Mouse (Mus musculus) heart, adult 2 months (tissue): ENCODE results near the gene Btc. TPM values are rescaled to one million over a fixed set of nuclear protein-coding genes. Genes with fewer than 3 reads are reported as not detected.

ENCODE experiments used
- DNase-seq, 2 experiments: peaks; one replicate each; pipeline ENCODE4 v3.0.0; 2021
- H3K27ac ChIP-seq: fragments of 200-600 bp; 2 replicates; pipeline ENCODE4 v1.8.1; 2022
- H3K27me3 ChIP-seq: fragments of 200-500 bp; 2 replicates; pipeline ENCODE4 v1.6.1; 2012; ENCODE audit warnings: mild to moderate bottlenecking, low read length, inconsistent platforms, mixed read lengths; ENCODE audit not compliant: control insufficient read depth, insufficient read depth
- H3K36me3 ChIP-seq: fragments of 200-500 bp; 2 replicates; pipeline ENCODE4 v1.6.1; 2012; ENCODE audit warnings: low read length, inconsistent platforms; ENCODE audit not compliant: control insufficient read depth, insufficient read depth
- H3K4me1 ChIP-seq: fragments of 200-500 bp; 2 replicates; pipeline ENCODE4 v1.6.1; 2011; ENCODE audit warnings: low read length; ENCODE audit not compliant: control insufficient read depth, insufficient read depth
- H3K4me3 ChIP-seq: fragments of 200-600 bp; 2 replicates; pipeline ENCODE4 v1.8.1; 2022
- H3K79me2 ChIP-seq: fragments of 200-500 bp; replicated peaks from 2 replicates; pipeline ENCODE4 v1.6.1; 2012; ENCODE audit warnings: mild to moderate bottlenecking, inconsistent platforms, low read length, moderate library complexity, mixed read lengths; ENCODE audit not compliant: control insufficient read depth, insufficient read depth
- H3K9ac ChIP-seq: fragments of 200-500 bp; 2 replicates; pipeline ENCODE4 v1.6.1; 2012; ENCODE audit warnings: low read depth, mild to moderate bottlenecking, control low read depth, inconsistent platforms, low read length, mixed read lengths
- CTCF ChIP-seq: fragments of 200-600 bp; IDR thresholded peaks from 2 replicates; pipeline ENCODE4 v1.8.1; 2022; ENCODE audit warnings: antibody characterized with exemption, mild to moderate bottlenecking, moderate library complexity
- EP300 ChIP-seq: fragments of 200-500 bp; IDR thresholded peaks from 2 replicates; pipeline ENCODE4 v1.6.1; 2011; ENCODE audit warnings: low read depth, low read length, control low read depth; ENCODE audit not compliant: insufficient read depth
- POLR2A ChIP-seq: fragments of 200-500 bp; IDR thresholded peaks from 2 replicates; pipeline ENCODE4 v1.6.1; 2011; ENCODE audit warnings: mild to moderate bottlenecking, low read depth, low read length, control low read depth; ENCODE audit not compliant: insufficient read depth
- WGBS: fragments of 180-500 bp; shearing (Covaris S2); methylation state at CpG from one replicate; pipeline ENCODE4 v1.1.7; 2018; 5-methylcytosine and 5-hydroxymethylcytosine counted together
- intact Hi-C: fragments of 180-260 bp; cut with DNase I; formaldehyde crosslinking; loops from one replicate; pipeline ENCODE4 v1.15.1; 2025
- polyA plus RNA-seq: library from polyadenylated mRNA; depleted of rRNA; stranded (reverse); fragments of >200 nt; gene quantifications from 2 replicates; pipeline ENCODE4 v1.2.3, GENCODE M21; 2012
- total RNA-seq, 2 experiments: library from RNA; stranded (reverse); gene quantifications; 2 replicates each; pipeline ENCODE4 v1.2.3; 2021

Btc gene
- total and polyA plus RNA-seq, 3 experiments = 0.35 to 1.6 (median 1.5) TPM

GRCm38 (mm10) chr5:91366925-91367324 lies 35.9 kb downstream of the Btc start:
- intact Hi-C loops = no loop called here
- Histone ChIP-seq H3K36me3 (no peaks in the 10 kb centered on the region), H3K27ac (no peak overlapping the region), H3K27me3 (no peaks in the 10 kb centered on the region), H3K9ac (no peak overlapping the region), H3K4me3 (no peak overlapping the region), H3K4me1 (no peaks in the 10 kb centered on the region), H3K79me2 (no peaks in the 10 kb centered on the region)
- TF ChIP-seq EP300 = no peak
- TF ChIP-seq POLR2A = no peak
- TF ChIP-seq CTCF = no peak
- WGBS = 59% methylated on average over 10 of the region's 10 CpGs
- peak in 1 of 2 experiments; percentile 6 for DNase-seq

- no peak for DNase-seq
- Histone ChIP-seq H3K27ac (no peak overlapping the region), H3K4me3 (no peak overlapping the region), H3K36me3 (no peaks in the 10 kb centered on the region), H3K4me1 (no peaks in the 10 kb centered on the region), H3K27me3 (no peaks in the 10 kb centered on the region), H3K79me2 (no peaks in the 10 kb centered on the region), H3K9ac (no peak overlapping the region)
- no peak for TF ChIP-seq POLR2A
- no peak for TF ChIP-seq CTCF
- 89% methylated on average over 6 of the region's 6 CpGs for WGBS
- intact Hi-C loops = no loop called here
Observed at GRCm38 (mm10) chr5:91363274-91363991, 39.4 kb downstream of the Btc start.

GRCm38 (mm10) chr5:91352645-91353044 lies 50.1 kb downstream of the Btc start:
- no peaks in the 10 kb centered on the region for H3K79me2 ChIP-seq
- no peak for TF ChIP-seq POLR2A
- no peak for TF ChIP-seq CTCF
- TF ChIP-seq EP300 = no peak
- no peaks in the 10 kb centered on the region for H3K36me3 ChIP-seq
- no peak overlapping the region for H3K27ac ChIP-seq
- no peak overlapping the region for H3K4me3 ChIP-seq
- H3K9ac ChIP-seq = no peak overlapping the region
- DNase-seq = no peak
- intact Hi-C loops = no loop called here
- no peaks in the 10 kb centered on the region for H3K27me3 ChIP-seq
- WGBS = 68% methylated on average over 5 of the region's 5 CpGs
- H3K4me1 ChIP-seq = no peaks in the 10 kb centered on the region

GRCm38 (mm10) chr5:91345681-91346080 lies 57.1 kb downstream of the Btc start:
- H3K4me3 ChIP-seq = no peak overlapping the region
- H3K9ac ChIP-seq = no peak overlapping the region
- H3K27ac ChIP-seq = no peak overlapping the region
- TF ChIP-seq POLR2A (no peak), EP300 (no peak), CTCF (no peak)
- H3K4me1 ChIP-seq = no peaks in the 10 kb centered on the region
- no peaks in the 10 kb centered on the region for H3K27me3 ChIP-seq
- intact Hi-C loops = no loop called here
- no peak for DNase-seq
- no peaks in the 10 kb centered on the region for H3K36me3 ChIP-seq
- 59% methylated on average over 5 of the region's 5 CpGs for WGBS
- no peaks in the 10 kb centered on the region for H3K79me2 ChIP-seq

- no peaks in the 10 kb centered on the region for H3K36me3 ChIP-seq
- H3K9ac ChIP-seq = no peak overlapping the region
- H3K27ac ChIP-seq = no peak overlapping the region
- 71% methylated on average over 2 of the region's 2 CpGs for WGBS
- no peak overlapping the region for H3K4me3 ChIP-seq
- no peak for DNase-seq
- no peaks in the 10 kb centered on the region for H3K79me2 ChIP-seq
- no peaks in the 10 kb centered on the region for H3K27me3 ChIP-seq
- no peaks in the 10 kb centered on the region for H3K4me1 ChIP-seq
- TF ChIP-seq POLR2A (no peak), CTCF (no peak), EP300 (no peak)
- intact Hi-C loops = no loop called here
Observed at GRCm38 (mm10) chr5:91345064-91345463, 57.7 kb downstream of the Btc start.

GRCm38 (mm10) chr5:91341981-91342760 lies 60.6 kb downstream of the Btc start:
- Histone ChIP-seq H3K27ac (no peak overlapping the region), H3K27me3 (no peaks in the 10 kb centered on the region), H3K4me3 (no peak overlapping the region), H3K4me1 (no peaks in the 10 kb centered on the region), H3K79me2 (no peaks in the 10 kb centered on the region), H3K36me3 (no peaks in the 10 kb centered on the region), H3K9ac (no peak overlapping the region)
- intact Hi-C loops = no loop called here
- 66% methylated on average over 5 of the region's 5 CpGs for WGBS
- no peak for TF ChIP-seq POLR2A
- no peak for TF ChIP-seq EP300
- no peak for TF ChIP-seq CTCF
- no peak for DNase-seq
